Mouse (Mus musculus) heart, embryonic 10.5 days (tissue): ENCODE measurements around the gene Ildr1. TPM values are rescaled to one million over a fixed set of nuclear protein-coding genes. Genes with fewer than 3 reads are reported as not detected.

Experiments
- DNase-seq: peaks from one replicate; pipeline ENCODE4 v3.0.0-alpha.2; 2017; ENCODE audit warnings: low spot score
- H3K27ac ChIP-seq: fragments of 300-500 bp; sonication (generic); 2 replicates; pipeline ENCODE4 v1.5.1; 2016; ENCODE audit warnings: mild to moderate bottlenecking
- H3K27me3 ChIP-seq: fragments of 300-500 bp; sonication (generic); 2 replicates; pipeline ENCODE4 v1.6.1; 2016; ENCODE audit warnings: mild to moderate bottlenecking; ENCODE audit not compliant: poor library complexity, insufficient read depth, severe bottlenecking
- H3K36me3 ChIP-seq: fragments of 300-500 bp; sonication (generic); 2 replicates; pipeline ENCODE4 v1.6.1; 2016; ENCODE audit warnings: mild to moderate bottlenecking, moderate library complexity
- H3K4me1 ChIP-seq: fragments of 300-500 bp; sonication (generic); 2 replicates; pipeline ENCODE4 v1.6.1; 2016; ENCODE audit warnings: mild to moderate bottlenecking
- H3K4me3 ChIP-seq: fragments of 300-500 bp; sonication (generic); 2 replicates; pipeline ENCODE4 v1.5.1; 2016; ENCODE audit warnings: mild to moderate bottlenecking, moderate library complexity
- H3K9me3 ChIP-seq: fragments of 300-500 bp; sonication (generic); 2 replicates; pipeline ENCODE4 v1.6.1; 2016; ENCODE audit warnings: mild to moderate bottlenecking, moderate library complexity
- WGBS: fragments of 180-500 bp; shearing (Covaris S2); methylation state at CpG from one replicate; pipeline ENCODE4 v1.1.7; 2016; 5-methylcytosine and 5-hydroxymethylcytosine counted together
- polyA plus RNA-seq: library from polyadenylated mRNA; unstranded; fragments of >200 nt; fragmentation: Nextera tagmentation; extraction: Ambion mirVana; gene quantifications from 2 replicates; pipeline ENCODE4 v1.2.1, GENCODE M21; 2016

Ildr1 gene
- 0.11 and 0.44 TPM in 2 replicates for polyA plus RNA-seq

DNA sequence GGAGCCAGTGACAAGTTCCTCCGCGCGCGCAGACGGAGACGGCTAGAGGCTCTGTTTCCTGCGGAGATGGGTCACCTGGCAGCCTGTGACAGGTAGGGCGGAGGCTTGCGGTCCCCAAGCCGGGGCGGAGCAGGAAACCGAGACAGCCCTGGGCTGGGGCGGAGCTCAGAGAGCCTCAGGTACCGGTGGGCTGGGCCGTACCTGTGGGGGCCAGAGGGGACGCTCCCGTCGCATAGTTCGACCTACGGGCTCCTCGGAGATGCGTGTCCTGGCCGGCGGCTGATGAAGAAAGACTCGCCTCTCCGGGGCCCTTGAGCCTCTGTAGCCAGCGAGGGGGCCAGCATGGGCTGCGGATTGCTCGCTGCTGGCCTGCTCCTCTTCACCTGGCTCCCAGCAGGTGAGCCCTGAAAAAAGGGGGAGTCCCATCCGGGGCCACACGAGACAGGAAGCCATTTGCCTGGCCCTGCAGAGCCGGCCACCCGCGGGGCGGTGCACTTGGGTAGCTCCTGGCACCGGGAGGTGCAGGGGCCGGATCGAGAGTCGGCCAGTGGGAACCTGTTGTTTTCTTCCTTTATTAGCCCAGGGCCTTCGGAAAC, at the start of gene Ildr1:
Gene Ildr1, plus strand, starts transcription at position 161 of the 596 bp plus-strand sequence.
- Histone ChIP-seq H3K36me3 (no peaks in the 10 kb centered on the region), H3K27ac (0 out of 2 replicates have a peak within 1 kb of the TSS, but pooled peaks have one; percentile 23), H3K4me3 (peak within 1 kb of the TSS; percentile 66), H3K9me3 (no peaks in the 10 kb centered on the region), H3K27me3 (peaks cover 38% of the 10 kb centered on the region), H3K4me1 (peaks cover 7% of the 10 kb centered on the region)
- 1% methylated on average over 40 of the region's 40 CpGs for WGBS
- no peak for DNase-seq

GRCm38 (mm10) chr16:36645124-36645523, 48.7 kb upstream of the Ildr1 start:
- H3K4me1 ChIP-seq = no peaks in the 10 kb centered on the region
- no peaks in the 10 kb centered on the region for H3K36me3 ChIP-seq
- no peak overlapping the region for H3K27ac ChIP-seq
- 80% methylated on average over 6 of the region's 6 CpGs for WGBS
- H3K27me3 ChIP-seq = no peaks in the 10 kb centered on the region
- no peak overlapping the region for H3K4me3 ChIP-seq
- H3K9me3 ChIP-seq = no peaks in the 10 kb centered on the region
- DNase-seq = no peak

DNA sequence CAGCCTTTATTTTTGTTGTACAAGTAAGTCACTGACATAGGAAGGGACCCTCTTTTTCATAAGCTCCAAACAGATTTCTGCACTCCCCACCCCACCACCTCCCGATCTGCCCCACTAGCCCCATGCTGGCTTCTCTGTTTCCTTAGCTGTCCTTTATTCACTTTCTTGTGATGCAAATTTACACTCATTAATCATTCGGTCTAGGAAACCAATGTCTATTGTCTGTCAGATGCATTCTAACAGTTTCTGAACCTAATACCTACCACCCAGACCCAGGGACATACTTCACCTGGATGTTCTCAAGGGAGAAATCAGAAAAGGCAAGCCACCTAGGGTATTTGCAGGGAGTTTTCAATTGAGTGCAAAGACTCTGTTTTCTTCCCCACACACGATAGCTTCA, 44.5 kb upstream of the Ildr1 start:
- Histone ChIP-seq H3K27me3 (no peaks in the 10 kb centered on the region), H3K4me3 (no peak overlapping the region), H3K9me3 (no peaks in the 10 kb centered on the region), H3K36me3 (no peaks in the 10 kb centered on the region), H3K27ac (no peak overlapping the region), H3K4me1 (no peaks in the 10 kb centered on the region)
- WGBS = 62% methylated on average over 3 of the region's 3 CpGs
- DNase-seq = no peak

GRCm38 (mm10) chr16:36650511-36650910, 43.3 kb upstream of the Ildr1 start:
- 79% methylated on average over 4 of the region's 4 CpGs for WGBS
- H3K9me3 ChIP-seq = no peaks in the 10 kb centered on the region
- H3K4me3 ChIP-seq = no peak overlapping the region
- H3K4me1 ChIP-seq = no peaks in the 10 kb centered on the region
- H3K27me3 ChIP-seq = no peaks in the 10 kb centered on the region
- no peaks in the 10 kb centered on the region for H3K36me3 ChIP-seq
- no peak for DNase-seq
- H3K27ac ChIP-seq = no peak overlapping the region

DNA sequence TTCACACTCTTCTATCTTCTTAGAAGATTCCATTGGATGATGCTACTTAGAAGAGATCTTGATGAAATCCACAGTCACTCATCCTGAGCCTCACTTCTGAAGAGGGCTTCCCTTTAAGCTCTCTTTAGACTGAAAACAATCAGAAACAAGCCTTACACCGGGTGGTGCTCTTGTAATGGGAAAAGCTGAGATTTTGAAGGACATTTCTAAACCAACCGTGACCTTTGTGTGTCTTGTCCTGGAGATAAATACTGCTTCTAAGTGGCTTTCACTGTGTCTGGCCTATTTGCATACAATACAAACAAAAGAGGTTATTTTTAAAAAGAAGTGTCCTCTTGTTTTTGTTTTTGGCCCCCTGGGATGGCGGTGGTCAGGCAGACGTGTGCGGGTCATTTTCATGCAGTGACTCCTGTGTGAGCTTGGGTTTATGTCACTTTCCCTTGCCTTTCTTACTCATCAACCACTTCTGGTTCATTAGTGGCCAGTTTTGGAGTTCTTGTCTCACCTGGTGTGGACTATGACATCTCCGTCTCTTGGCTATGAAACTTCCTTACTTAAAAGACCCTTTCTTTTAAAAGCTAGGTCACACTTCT, 42.5 kb upstream of the Ildr1 start:
- Histone ChIP-seq H3K27me3 (no peaks in the 10 kb centered on the region), H3K36me3 (no peaks in the 10 kb centered on the region), H3K4me3 (no peak overlapping the region), H3K9me3 (no peaks in the 10 kb centered on the region), H3K27ac (no peak overlapping the region), H3K4me1 (no peaks in the 10 kb centered on the region)
- DNase-seq = no peak
- WGBS = 63% methylated on average over 6 of the region's 6 CpGs

DNA sequence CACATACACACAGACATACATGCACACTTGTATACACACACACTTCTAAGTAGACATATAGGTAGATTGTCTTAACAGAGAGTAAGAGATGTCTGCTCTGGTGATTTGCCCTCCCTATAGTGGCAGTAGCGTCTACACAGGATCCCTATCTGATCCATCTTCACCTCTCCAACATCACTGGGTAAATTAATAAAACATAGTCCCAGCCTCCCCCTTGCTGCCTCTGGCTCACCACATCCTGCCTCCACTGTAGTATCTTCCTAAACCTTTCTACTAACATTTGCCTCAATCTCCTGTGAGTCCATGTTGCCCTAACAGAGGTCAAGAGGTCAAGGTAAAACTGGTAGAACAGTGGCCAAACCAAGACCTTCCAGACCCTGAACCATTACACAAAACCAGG, 38.6 kb upstream of the Ildr1 start:
- DNase-seq = no peak
- H3K4me1 ChIP-seq = no peaks in the 10 kb centered on the region
- no peaks in the 10 kb centered on the region for H3K27me3 ChIP-seq
- H3K9me3 ChIP-seq = no peaks in the 10 kb centered on the region
- H3K27ac ChIP-seq = no peak overlapping the region
- H3K36me3 ChIP-seq = no peaks in the 10 kb centered on the region
- H3K4me3 ChIP-seq = no peak overlapping the region
- WGBS = 84% methylated on average over 1 of the region's 1 CpGs

DNA sequence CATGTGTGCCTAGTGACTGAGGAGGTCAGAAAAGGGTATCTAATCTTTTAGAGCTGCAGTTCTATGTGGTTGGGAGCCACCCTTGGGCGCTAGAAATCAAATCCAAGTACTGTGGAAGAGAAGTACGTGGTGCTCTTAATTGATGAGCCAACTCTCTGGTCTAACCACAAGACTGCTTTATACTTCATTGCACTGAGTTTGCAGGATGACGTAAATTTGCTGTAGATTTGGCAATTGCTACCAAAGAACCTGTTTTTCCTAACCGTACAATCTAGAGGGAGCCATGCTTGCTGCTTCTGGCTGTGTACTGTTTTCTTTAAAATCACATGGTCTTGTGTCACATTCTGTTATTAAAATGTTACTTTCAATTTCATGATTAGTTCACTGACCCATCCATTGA, 37.9 kb upstream of the Ildr1 start:
- Histone ChIP-seq H3K27ac (no peak overlapping the region), H3K9me3 (no peaks in the 10 kb centered on the region), H3K27me3 (no peaks in the 10 kb centered on the region), H3K36me3 (no peaks in the 10 kb centered on the region), H3K4me1 (no peaks in the 10 kb centered on the region), H3K4me3 (no peak overlapping the region)
- WGBS = 84% methylated on average over 4 of the region's 4 CpGs
- DNase-seq = no peak

DNA sequence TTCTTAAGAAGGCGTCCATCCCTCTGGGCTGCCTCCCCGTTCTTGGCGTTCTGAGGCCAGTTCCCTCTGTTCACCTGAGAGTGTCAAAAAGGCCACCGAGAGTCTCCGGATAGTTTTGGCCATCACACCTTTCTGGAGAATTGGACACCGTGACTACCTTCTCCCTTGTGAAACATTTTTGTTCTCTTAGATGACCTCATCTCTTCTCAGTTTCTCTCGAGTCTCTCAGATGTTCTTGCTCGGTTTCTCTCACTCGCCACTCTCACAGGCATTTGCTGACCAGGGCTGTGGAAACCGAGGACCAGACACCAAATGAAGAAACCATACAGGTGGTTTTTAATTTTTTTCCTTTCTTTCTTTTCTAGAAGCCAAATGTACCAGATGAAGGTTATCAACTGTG, 32.4 kb upstream of the Ildr1 start:
- H3K36me3 ChIP-seq = no peaks in the 10 kb centered on the region
- no peaks in the 10 kb centered on the region for H3K27me3 ChIP-seq
- no peak overlapping the region for H3K4me3 ChIP-seq
- H3K4me1 ChIP-seq = no peaks in the 10 kb centered on the region
- WGBS = 85% methylated on average over 10 of the region's 10 CpGs
- no peak for DNase-seq
- no peaks in the 10 kb centered on the region for H3K9me3 ChIP-seq
- H3K27ac ChIP-seq = no peak overlapping the region

DNA sequence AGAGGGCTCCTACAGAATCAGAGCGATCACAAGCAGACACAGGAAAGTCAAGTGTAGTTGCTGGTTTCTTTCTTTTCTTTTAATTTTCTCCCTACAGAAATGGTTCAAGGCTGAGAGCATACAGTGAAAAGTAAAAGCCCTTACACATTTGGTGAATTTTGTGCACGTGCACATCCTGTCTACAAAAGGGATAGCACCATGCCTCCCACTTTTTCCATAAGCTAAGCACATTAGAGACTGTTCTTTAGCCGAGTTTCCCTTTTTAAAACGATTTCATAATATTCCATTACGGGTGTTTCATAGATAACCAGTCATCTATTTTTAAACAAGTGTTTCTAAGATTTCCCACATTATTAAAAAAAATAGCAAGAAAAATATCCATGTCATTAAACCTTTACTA, 30.3 kb upstream of the Ildr1 start:
- Histone ChIP-seq H3K4me1 (no peaks in the 10 kb centered on the region), H3K36me3 (no peaks in the 10 kb centered on the region), H3K4me3 (no peak overlapping the region), H3K9me3 (no peaks in the 10 kb centered on the region), H3K27ac (no peak overlapping the region), H3K27me3 (no peaks in the 10 kb centered on the region)
- WGBS = 81% methylated on average over 5 of the region's 5 CpGs
- DNase-seq = no peak

DNA sequence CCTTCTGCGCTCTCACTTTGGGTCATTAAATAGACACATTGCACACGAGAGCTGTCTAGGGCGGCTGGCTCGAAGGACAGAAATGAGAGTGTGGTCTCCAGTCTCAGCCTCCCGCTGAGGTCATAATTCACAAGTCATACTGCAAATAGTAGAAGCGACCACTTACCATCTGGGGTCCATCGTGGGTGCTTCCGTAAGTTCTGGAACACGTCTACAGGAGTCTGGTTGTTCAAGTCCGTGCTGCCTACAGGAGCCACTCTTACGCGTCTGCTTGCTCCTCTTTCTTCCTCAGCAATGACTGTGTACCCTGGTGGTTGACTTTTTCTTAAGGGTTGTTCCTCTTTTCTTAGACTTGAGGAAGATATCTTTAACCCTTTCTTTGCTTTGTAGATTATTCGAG, 28.0 kb upstream of the Ildr1 start, which contains the start of gene Cd86:
Gene Cd86, minus strand, starts transcription at position 300 of the 400 bp plus-strand sequence.
- no peaks in the 10 kb centered on the region for H3K4me1 ChIP-seq
- no peaks in the 10 kb centered on the region for H3K36me3 ChIP-seq
- DNase-seq = no peak
- no peak within 1 kb of the TSS for H3K4me3 ChIP-seq
- no peaks in the 10 kb centered on the region for H3K27me3 ChIP-seq
- WGBS = 85% methylated on average over 13 of the region's 13 CpGs
- H3K27ac ChIP-seq = no peak within 1 kb of the TSS
- H3K9me3 ChIP-seq = no peaks in the 10 kb centered on the region

DNA sequence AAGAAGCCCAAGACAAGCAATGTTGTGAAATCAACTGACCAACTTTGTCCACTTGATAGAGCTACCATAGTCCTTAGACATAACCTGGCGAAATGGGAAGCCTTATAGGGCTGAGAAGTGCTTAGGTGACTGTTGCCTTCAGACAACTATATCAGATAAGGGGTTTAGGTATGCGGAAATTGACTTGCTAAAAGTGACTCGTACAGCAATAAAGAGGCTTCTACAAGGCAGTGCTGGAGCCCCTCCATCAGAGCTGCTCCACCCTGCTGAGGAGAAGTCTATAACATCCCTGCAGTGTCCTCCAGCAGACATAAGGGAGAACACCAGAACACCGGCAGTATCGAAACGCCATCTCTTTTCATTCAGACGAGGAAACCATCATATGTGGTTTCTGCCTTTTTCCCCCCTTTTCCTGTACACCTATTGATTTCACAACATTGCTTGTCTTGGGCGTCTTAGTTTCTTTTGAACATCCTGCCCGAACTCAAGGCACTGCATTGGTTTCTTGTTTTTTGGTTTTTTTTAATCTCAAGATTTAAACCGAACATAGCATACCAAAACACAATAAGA, 27.2 kb upstream of the Ildr1 start:
- no peak for DNase-seq
- no peaks in the 10 kb centered on the region for H3K9me3 ChIP-seq
- no peak overlapping the region for H3K27ac ChIP-seq
- 86% methylated on average over 10 of the region's 10 CpGs for WGBS
- no peaks in the 10 kb centered on the region for H3K36me3 ChIP-seq
- H3K27me3 ChIP-seq = no peaks in the 10 kb centered on the region
- no peaks in the 10 kb centered on the region for H3K4me1 ChIP-seq
- H3K4me3 ChIP-seq = no peak overlapping the region

DNA sequence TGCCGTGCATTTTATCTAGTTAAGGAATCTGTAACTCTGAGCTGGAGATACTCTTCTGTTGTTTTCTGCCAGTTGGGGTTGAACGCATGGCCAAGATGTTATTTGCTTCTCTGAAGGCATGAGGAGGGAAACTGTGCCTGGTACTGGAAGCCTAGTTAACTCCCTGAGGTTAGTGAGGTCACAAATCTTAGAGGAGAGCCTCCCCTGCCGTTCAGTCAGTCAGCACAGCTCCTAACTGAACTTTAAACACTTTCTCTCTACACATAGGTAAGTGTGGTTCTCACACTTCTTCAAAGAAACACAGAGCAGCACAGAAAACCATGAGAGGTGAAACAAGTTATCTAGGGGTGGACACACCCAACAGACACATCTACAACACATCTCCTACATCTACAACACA, 23.2 kb upstream of the Ildr1 start:
- Histone ChIP-seq H3K36me3 (no peaks in the 10 kb centered on the region), H3K4me1 (no peaks in the 10 kb centered on the region), H3K4me3 (no peak overlapping the region), H3K27me3 (no peaks in the 10 kb centered on the region), H3K27ac (no peak overlapping the region), H3K9me3 (no peaks in the 10 kb centered on the region)
- no peak for DNase-seq
- 86% methylated on average over 3 of the region's 3 CpGs for WGBS

DNA sequence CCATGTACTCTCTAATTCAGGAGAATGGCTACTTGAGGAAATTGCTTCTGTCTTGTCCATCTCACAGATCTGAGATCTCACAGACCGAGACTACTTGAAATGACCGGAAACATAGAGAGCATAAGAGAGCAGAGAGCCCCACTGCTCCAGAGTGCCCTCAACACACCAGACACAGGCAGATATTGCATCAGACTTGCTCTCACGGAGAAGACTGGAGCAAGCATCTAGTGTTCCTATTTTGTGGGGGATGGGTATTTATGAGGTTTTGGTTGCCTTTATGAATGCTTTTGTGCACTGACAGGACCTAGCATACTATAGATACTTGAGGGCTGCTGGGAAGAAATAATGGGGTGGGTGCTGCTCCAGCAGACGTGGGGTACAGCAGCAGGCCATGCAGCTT, 20.6 kb upstream of the Ildr1 start:
- no peaks in the 10 kb centered on the region for H3K36me3 ChIP-seq
- no peak for DNase-seq
- H3K9me3 ChIP-seq = no peaks in the 10 kb centered on the region
- 79% methylated on average over 4 of the region's 4 CpGs for WGBS
- no peaks in the 10 kb centered on the region for H3K27me3 ChIP-seq
- H3K4me1 ChIP-seq = no peaks in the 10 kb centered on the region
- H3K27ac ChIP-seq = no peak overlapping the region
- H3K4me3 ChIP-seq = no peak overlapping the region
